Mouse (Mus musculus) lung, postnatal 0 days (tissue): Measurements from ENCODE around the gene Aco2. TPM values are rescaled to one million over a fixed set of nuclear protein-coding genes. Genes with fewer than 3 reads are reported as not detected.

Source experiments
- ATAC-seq: fragments of 200-750 bp; cut with Nextera tagmentation; 2 replicates; pipeline ENCODE4 v1.8.0; 2017; ENCODE audit warnings: moderate library complexity
- DNase-seq: peaks from one replicate; pipeline ENCODE4 v3.0.0-alpha.2; 2016; ENCODE audit warnings: low spot score
- H3K27ac ChIP-seq: fragments of 300-500 bp; sonication (generic); 2 replicates; pipeline ENCODE4 v1.5.1; 2014; ENCODE audit warnings: antibody characterized with exemption, mild to moderate bottlenecking, low read length, mixed read lengths
- H3K27me3 ChIP-seq: fragments of 300-500 bp; sonication (generic); replicated peaks from 2 replicates; pipeline ENCODE4 v1.6.1; 2014; ENCODE audit warnings: low read length, mixed read lengths; ENCODE audit not compliant: insufficient read depth
- H3K36me3 ChIP-seq: fragments of 300-500 bp; sonication (generic); 2 replicates; pipeline ENCODE4 v1.6.1; 2014; ENCODE audit warnings: low read length, mixed read lengths; ENCODE audit not compliant: insufficient read depth
- H3K4me1 ChIP-seq: fragments of 300-500 bp; sonication (generic); 2 replicates; pipeline ENCODE4 v1.6.1; 2014; ENCODE audit warnings: antibody characterized with exemption, low read depth, low read length, mixed read lengths; ENCODE audit not compliant: insufficient read depth
- H3K4me2 ChIP-seq: fragments of 300-500 bp; sonication (generic); replicated peaks from 2 replicates; pipeline ENCODE4 v1.6.1; 2014; ENCODE audit warnings: low read depth, mild to moderate bottlenecking, low read length, moderate library complexity, mixed read lengths
- H3K4me3 ChIP-seq: fragments of 300-500 bp; sonication (generic); 2 replicates; pipeline ENCODE4 v1.5.1; 2014; ENCODE audit warnings: low read depth, low read length
- H3K9ac ChIP-seq: fragments of 300-500 bp; sonication (generic); replicated peaks from 2 replicates; pipeline ENCODE4 v1.6.1; 2014; ENCODE audit warnings: low read depth, mild to moderate bottlenecking
- H3K9me3 ChIP-seq: fragments of 300-500 bp; sonication (generic); 2 replicates; pipeline ENCODE4 v1.6.1; 2016; ENCODE audit warnings: low read length, mixed read lengths
- CTCF ChIP-seq: IDR thresholded peaks from 2 replicates; pipeline ENCODE4 v1.5.1; 2016; ENCODE audit warnings: antibody characterized with exemption, mild to moderate bottlenecking
- EP300 ChIP-seq: IDR thresholded peaks from 2 replicates; pipeline ENCODE4 v1.6.1; 2016; ENCODE audit warnings: antibody characterized with exemption, mild to moderate bottlenecking, control low read depth
- WGBS: fragments of 180-500 bp; shearing (Covaris S2); extraction: QIAGEN DNeasy Blood & Tissue Kit; methylation state at CpG from one replicate; pipeline ENCODE4 v1.1.7; 2014; 5-methylcytosine and 5-hydroxymethylcytosine counted together
- polyA plus RNA-seq: library from polyadenylated mRNA; unstranded; fragments of >200 nt; fragmentation: Nextera tagmentation; extraction: Ambion mirVana; gene quantifications from 2 replicates; pipeline ENCODE4 v1.2.1, GENCODE M21; 2015

Gene Aco2
- polyA plus RNA-seq, 1 experiment from 2014 or later: 90.8 TPM

DNA sequence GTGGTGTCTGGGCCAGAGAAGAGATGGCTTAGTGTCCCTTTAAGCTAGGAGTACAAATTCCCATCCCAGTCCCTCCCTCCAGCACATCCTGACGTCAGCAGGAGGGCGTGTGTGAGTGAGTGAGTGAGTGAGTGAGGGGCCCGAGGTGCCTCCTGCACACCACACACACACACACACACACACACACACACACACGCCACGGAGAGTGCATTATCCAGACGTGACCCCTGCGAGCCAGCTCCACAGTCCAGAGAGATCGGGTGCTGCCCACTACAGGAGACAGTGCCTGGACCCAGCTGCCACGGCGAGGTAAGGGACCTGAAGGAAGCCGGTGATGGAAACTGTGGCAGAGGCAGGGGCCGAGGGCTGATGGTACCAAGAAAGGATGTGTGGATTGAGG lies 64.6 kb downstream of the Aco2 start, which contains the start of gene Csdc2:
Gene Csdc2, plus strand, starts transcription at position 81 of the 400 bp plus-strand sequence.
- Histone ChIP-seq H3K9ac (no peak within 1 kb of the TSS; the same call in 1 of the 2 replicates), H3K4me3 (peak within 1 kb of the TSS; percentile 25), H3K4me2 (peak within 1 kb of the TSS; percentile 44), H3K36me3 (no peaks in the 10 kb centered on the region), H3K4me1 (no peaks in the 10 kb centered on the region; the same call in 1 of the 2 replicates), H3K9me3 (no peaks in the 10 kb centered on the region), H3K27ac (peak within 1 kb of the TSS; percentile 38; the same call in 1 of the 2 replicates), H3K27me3 (no peaks in the 10 kb centered on the region)
- DNase-seq (peak; percentile 47), ATAC-seq (peak; percentile 60)
- 3% methylated on average over 12 of the region's 12 CpGs for WGBS
- TF ChIP-seq EP300 (no peak), CTCF (peak; percentile 46)

- H3K4me3 ChIP-seq: peak overlapping the region; percentile 25
- peak; percentile 29 for ATAC-seq
- WGBS: 8% methylated on average over 17 of the region's 19 CpGs
- no peaks in the 10 kb centered on the region; the same call in 1 of the 2 replicates for H3K4me1 ChIP-seq
- H3K9ac ChIP-seq: no peak overlapping the region; the same call in 1 of the 2 replicates
- peak overlapping the region; percentile 38; the same call in 1 of the 2 replicates for H3K27ac ChIP-seq
- peak; percentile 39 for DNase-seq
- no peaks in the 10 kb centered on the region for H3K27me3 ChIP-seq
- no peaks in the 10 kb centered on the region for H3K9me3 ChIP-seq
- H3K36me3 ChIP-seq: no peaks in the 10 kb centered on the region
- no peak for TF ChIP-seq EP300
- no peak for TF ChIP-seq CTCF
- H3K4me2 ChIP-seq: peak overlapping the region; percentile 44
These were observed 65.2 kb downstream of the Aco2 start for GRCm38 (mm10) chr15:81937098-81937972.

DNA sequence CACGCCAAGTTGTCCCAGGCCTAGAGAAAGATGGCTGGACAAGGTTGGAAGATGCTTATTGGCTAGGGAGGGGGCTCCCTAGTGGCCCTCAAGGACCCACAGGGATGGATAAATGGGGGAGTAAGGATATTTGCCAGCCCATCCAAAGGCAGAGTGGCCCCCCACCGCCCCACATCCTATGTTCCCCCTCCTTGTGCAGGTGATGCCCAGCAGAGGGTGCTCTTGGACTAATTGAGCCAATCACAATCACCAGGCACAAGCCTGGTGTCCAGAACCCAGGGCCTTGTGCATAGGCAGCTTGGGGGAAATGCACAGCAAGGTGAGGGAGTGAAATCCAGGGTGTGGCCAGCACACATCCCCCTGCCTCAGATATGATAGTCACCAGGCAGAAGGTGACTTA lies 66.1 kb downstream of the Aco2 start:
- Histone ChIP-seq H3K4me2 (no peak overlapping the region), H3K27ac (no peak overlapping the region), H3K4me3 (no peak overlapping the region), H3K9ac (no peak overlapping the region), H3K9me3 (no peaks in the 10 kb centered on the region), H3K27me3 (no peaks in the 10 kb centered on the region), H3K36me3 (no peaks in the 10 kb centered on the region), H3K4me1 (no peaks in the 10 kb centered on the region; the same call in 1 of the 2 replicates)
- TF ChIP-seq EP300 (no peak), CTCF (peak; percentile 75)
- ATAC-seq (no peak), DNase-seq (no peak)
- WGBS: 37% methylated on average over 2 of the region's 2 CpGs

DNA sequence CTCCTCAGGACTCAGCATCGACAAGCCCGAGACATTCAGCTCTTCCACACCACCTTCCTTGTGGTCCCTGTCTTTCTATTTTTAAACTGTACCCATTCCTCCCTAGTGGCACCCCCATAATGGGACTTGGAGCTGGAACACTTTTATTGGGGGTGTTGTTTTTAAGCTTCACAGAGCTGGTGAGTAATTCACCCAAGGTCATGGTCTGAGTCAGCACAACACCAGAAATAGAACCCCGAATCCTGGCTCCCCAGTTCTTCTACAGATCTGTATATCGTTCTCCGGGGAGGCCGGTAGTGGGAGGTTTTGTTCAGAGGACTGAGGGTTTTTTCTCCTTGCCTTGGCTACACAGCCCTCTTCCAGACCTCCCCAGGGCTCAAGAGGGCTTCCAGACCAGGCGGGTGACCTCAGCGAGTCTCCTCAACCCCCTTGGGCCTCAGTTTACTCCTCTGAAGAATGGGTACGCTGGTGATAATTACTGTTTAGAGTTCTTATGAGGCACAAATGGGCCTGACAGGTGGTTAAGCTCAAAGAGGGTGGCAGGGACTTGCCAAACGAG lies 67.1 kb downstream of the Aco2 start:
- ATAC-seq (no peak), DNase-seq (no peak)
- Histone ChIP-seq H3K9me3 (no peaks in the 10 kb centered on the region), H3K36me3 (no peaks in the 10 kb centered on the region), H3K9ac (no peak overlapping the region), H3K4me2 (no peak overlapping the region), H3K4me1 (no peaks in the 10 kb centered on the region; the same call in 1 of the 2 replicates), H3K27ac (no peak overlapping the region), H3K27me3 (no peaks in the 10 kb centered on the region), H3K4me3 (no peak overlapping the region)
- 85% methylated on average over 10 of the region's 10 CpGs for WGBS
- TF ChIP-seq EP300 (no peak), CTCF (no peak)

DNA sequence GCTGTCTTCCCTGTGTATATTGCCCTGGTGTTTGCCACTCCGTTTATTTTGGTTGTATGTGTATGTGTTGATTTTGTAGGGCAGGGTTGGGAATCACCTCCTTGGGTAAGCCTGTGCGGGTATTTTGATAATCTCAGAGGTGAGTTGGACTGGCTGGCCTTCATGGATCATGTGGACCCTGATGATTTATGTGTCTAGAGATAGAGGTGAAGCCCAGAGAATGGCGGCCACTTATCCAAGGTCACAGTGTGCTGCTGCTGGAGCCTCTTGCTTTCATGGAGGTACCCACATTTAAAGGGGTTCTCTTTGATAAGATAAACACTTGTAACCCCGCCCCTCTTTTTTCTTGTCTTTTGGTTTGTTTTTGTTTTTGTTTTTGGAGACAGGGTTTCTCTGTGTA lies 67.7 kb downstream of the Aco2 start:
- H3K4me2 ChIP-seq: no peak overlapping the region
- H3K4me1 ChIP-seq: no peaks in the 10 kb centered on the region; the same call in 1 of the 2 replicates
- no peaks in the 10 kb centered on the region for H3K36me3 ChIP-seq
- H3K4me3 ChIP-seq: no peak overlapping the region
- 84% methylated on average over 4 of the region's 4 CpGs for WGBS
- no peak for DNase-seq
- H3K27ac ChIP-seq: no peak overlapping the region
- no peak overlapping the region for H3K9ac ChIP-seq
- TF ChIP-seq EP300 (no peak), CTCF (no peak)
- H3K9me3 ChIP-seq: no peaks in the 10 kb centered on the region
- ATAC-seq: no peak
- no peaks in the 10 kb centered on the region for H3K27me3 ChIP-seq

GRCm38 (mm10) chr15:81940219-81940618 lies 68.1 kb downstream of the Aco2 start:
- Histone ChIP-seq H3K4me1 (no peaks in the 10 kb centered on the region; the same call in 1 of the 2 replicates), H3K9ac (no peak overlapping the region), H3K27ac (no peak overlapping the region), H3K4me2 (no peak overlapping the region), H3K36me3 (no peaks in the 10 kb centered on the region), H3K27me3 (no peaks in the 10 kb centered on the region), H3K4me3 (no peak overlapping the region), H3K9me3 (no peaks in the 10 kb centered on the region)
- WGBS: 89% methylated on average over 5 of the region's 5 CpGs
- DNase-seq: no peak
- TF ChIP-seq CTCF: no peak
- no peak for TF ChIP-seq EP300
- no peak for ATAC-seq
